Mouse (Mus musculus) limb, embryonic 13.5 days (tissue): ENCODE measurements around the gene Prkca. TPM values are rescaled to one million over a fixed set of nuclear protein-coding genes. Genes with fewer than 3 reads are reported as not detected.

Experiments
- ATAC-seq: fragments of 200-750 bp; cut with Nextera tagmentation; 2 replicates; pipeline ENCODE4 v1.8.0; 2017; ENCODE audit warnings: low read depth, moderate number of reproducible peaks, moderate TSS enrichment; ENCODE audit not compliant: low FRiP score
- H3K27ac ChIP-seq: fragments of 300-500 bp; sonication (generic); 2 replicates; pipeline ENCODE4 v1.5.1; 2015; ENCODE audit warnings: inconsistent platforms, mild to moderate bottlenecking, moderate library complexity
- H3K27me3 ChIP-seq: fragments of 300-500 bp; sonication (generic); 2 replicates; pipeline ENCODE4 v1.6.1; 2015; ENCODE audit warnings: mild to moderate bottlenecking, inconsistent platforms
- H3K36me3 ChIP-seq: fragments of 300-500 bp; sonication (generic); 2 replicates; pipeline ENCODE4 v1.6.1; 2015; ENCODE audit warnings: inconsistent platforms, mild to moderate bottlenecking, moderate library complexity
- H3K4me1 ChIP-seq: fragments of 300-500 bp; sonication (generic); 2 replicates; pipeline ENCODE4 v1.6.1; 2015; ENCODE audit warnings: inconsistent platforms
- H3K4me2 ChIP-seq: fragments of 300-500 bp; sonication (generic); replicated peaks from 2 replicates; pipeline ENCODE4 v1.6.1; 2015; ENCODE audit warnings: inconsistent platforms, mild to moderate bottlenecking, moderate library complexity
- H3K4me3 ChIP-seq: fragments of 300-500 bp; sonication (generic); 2 replicates; pipeline ENCODE4 v1.5.1; 2015; ENCODE audit warnings: moderate library complexity, mild to moderate bottlenecking, inconsistent platforms
- H3K9ac ChIP-seq: fragments of 300-500 bp; sonication (generic); 2 replicates; pipeline ENCODE4 v1.6.1; 2015; ENCODE audit warnings: mild to moderate bottlenecking, inconsistent platforms
- H3K9me3 ChIP-seq: fragments of 300-500 bp; sonication (generic); 2 replicates; pipeline ENCODE4 v1.6.1; 2016; ENCODE audit warnings: inconsistent platforms
- WGBS: fragments of 180-500 bp; shearing (Covaris S2); methylation state at CpG from one replicate; pipeline ENCODE4 v1.1.7; 2015; 5-methylcytosine and 5-hydroxymethylcytosine counted together
- polyA plus RNA-seq: library from polyadenylated mRNA; unstranded; fragments of >200 nt; fragmentation: Nextera tagmentation; extraction: Ambion mirVana; gene quantifications from 2 replicates; pipeline ENCODE4 v1.2.1, GENCODE M21; 2015

Gene Prkca
- polyA plus RNA-seq, 1 experiment from 2014 or later = 7.2 TPM

DNA sequence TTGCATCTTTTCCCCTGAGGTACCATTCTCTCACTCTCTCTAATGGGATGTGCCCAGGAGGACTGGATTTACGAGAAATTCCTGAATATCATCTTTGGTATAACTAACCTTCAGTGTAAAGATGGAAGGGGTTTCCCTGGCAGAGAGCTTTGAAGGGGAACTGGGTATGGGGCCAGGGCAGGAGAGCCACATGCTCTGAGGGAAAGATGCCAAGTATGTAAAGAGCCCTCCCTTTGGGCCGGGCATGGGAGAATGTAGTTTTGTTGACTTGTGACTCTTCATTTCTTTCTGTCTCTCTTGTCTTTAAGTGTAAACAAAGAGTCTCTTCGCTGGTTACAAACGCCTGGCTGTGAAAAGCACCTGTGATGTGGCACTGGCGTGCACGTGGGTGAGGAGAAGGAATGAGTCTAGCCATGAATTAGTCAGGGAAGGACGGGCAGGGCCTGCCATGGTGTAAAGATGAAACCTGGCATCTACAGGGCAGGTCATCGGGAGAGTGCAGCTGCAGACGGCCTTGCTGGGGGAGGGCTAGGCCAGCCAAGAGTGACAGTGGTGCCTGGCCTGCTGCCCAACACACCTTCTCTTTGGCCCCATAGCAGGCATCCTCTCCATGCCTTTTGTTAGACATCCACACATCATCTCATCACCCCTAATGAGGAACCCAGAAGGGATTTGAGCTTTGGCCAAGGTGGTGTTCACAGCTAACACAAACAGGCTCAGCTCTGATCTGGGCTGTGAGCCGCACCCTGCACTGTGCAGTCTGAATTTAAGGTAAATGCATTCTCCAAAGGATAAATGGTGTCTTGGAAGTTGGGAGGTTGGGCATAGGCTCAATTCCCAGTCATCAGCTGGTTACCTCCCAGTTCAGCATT is 388.3 kb downstream of the Prkca start:
- WGBS = 87% methylated on average over 10 of the region's 10 CpGs
- Histone ChIP-seq H3K9me3 (peaks cover 7% of the 10 kb centered on the region; the same call in 1 of the 2 replicates), H3K4me3 (no peak overlapping the region), H3K4me1 (peaks cover 10% of the 10 kb centered on the region; the same call in 1 of the 2 replicates), H3K27me3 (no peaks in the 10 kb centered on the region), H3K27ac (no peak overlapping the region), H3K36me3 (peaks cover 34% of the 10 kb centered on the region), H3K4me2 (no peak overlapping the region), H3K9ac (no peak overlapping the region)
- ATAC-seq = no peak

- H3K27ac ChIP-seq = no peak overlapping the region
- WGBS = 90% methylated on average over 11 of the region's 11 CpGs
Measured at GRCm38 (mm10) chr11:107951431-107951830, 392.3 kb downstream of the Prkca start.

DNA sequence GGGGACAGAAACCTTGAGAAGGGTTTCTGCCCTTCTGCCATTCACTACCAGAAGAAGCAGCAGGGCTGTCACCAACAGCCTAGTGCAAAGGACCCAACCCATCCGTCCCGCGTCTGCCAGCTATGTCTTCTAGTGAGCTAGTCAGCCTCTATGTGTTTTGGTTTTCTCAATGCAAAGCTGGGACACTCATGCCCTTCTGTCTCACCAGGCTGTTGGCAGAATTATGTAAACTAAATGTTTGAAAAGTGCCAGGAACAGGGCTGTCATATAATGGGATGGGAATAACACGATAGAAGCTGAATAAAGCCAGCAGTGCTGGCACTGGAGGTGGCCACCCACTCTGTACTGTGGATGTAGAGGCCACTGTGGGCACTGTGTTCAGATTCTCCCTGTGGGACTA is 393.1 kb downstream of the Prkca start:
- Histone ChIP-seq H3K27ac (no peak overlapping the region), H3K4me2 (no peak overlapping the region), H3K9ac (no peak overlapping the region), H3K4me3 (no peak overlapping the region), H3K9me3 (no peaks in the 10 kb centered on the region), H3K27me3 (no peaks in the 10 kb centered on the region), H3K36me3 (peaks cover 30% of the 10 kb centered on the region), H3K4me1 (no peaks in the 10 kb centered on the region)
- no peak for ATAC-seq
- over 99% methylated on average over 4 of the region's 4 CpGs for WGBS

More at GRCm38 (mm10) chr11:107951431-107951830, 392.3 kb downstream of the Prkca start:
- no peaks in the 10 kb centered on the region for H3K4me1 ChIP-seq
- no peak overlapping the region for H3K9ac ChIP-seq
- H3K36me3 ChIP-seq = peaks cover 28% of the 10 kb centered on the region
- no peaks in the 10 kb centered on the region for H3K9me3 ChIP-seq
- no peak overlapping the region for H3K4me2 ChIP-seq
- no peaks in the 10 kb centered on the region for H3K27me3 ChIP-seq
- no peak overlapping the region for H3K4me3 ChIP-seq
- no peak for ATAC-seq

DNA sequence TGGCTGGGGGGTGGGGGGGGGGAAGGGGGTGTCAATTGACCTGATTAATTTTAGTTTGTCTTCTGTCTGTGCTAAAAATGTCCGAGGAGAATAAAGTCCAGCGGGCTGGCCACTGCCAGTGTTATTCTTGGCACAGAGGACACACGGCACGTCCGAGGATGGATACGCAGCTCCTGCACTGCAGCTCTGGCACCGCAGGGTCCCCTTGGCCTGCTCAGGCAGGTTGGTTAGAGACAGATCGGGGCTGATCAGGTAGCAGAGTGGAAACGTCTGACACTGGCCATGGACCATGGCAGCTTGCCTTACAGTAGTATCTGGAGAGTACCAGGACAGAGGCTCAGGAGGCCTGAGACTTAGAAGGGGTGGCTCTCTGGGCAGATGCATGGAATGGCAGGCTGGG is 393.5 kb downstream of the Prkca start:
- 75% methylated on average over 9 of the region's 9 CpGs for WGBS
- H3K4me1 ChIP-seq = no peaks in the 10 kb centered on the region

GRCm38 (mm10) chr11:107947951-107948350 is 395.8 kb downstream of the Prkca start:
- H3K4me3 ChIP-seq = no peak overlapping the region
- no peak for ATAC-seq
- WGBS = 92% methylated on average over 1 of the region's 1 CpGs
- no peaks in the 10 kb centered on the region for H3K4me1 ChIP-seq
- no peaks in the 10 kb centered on the region for H3K9me3 ChIP-seq
- H3K36me3 ChIP-seq = peaks cover 41% of the 10 kb centered on the region
- H3K9ac ChIP-seq = no peak overlapping the region
- no peaks in the 10 kb centered on the region for H3K27me3 ChIP-seq
- H3K27ac ChIP-seq = no peak overlapping the region
- H3K4me2 ChIP-seq = no peak overlapping the region

More for the DNA sequence above, 393.5 kb downstream of the Prkca start:
- no peaks in the 10 kb centered on the region for H3K27me3 ChIP-seq
- no peak for ATAC-seq
- H3K9me3 ChIP-seq = no peaks in the 10 kb centered on the region
- no peak overlapping the region for H3K9ac ChIP-seq
- no peak overlapping the region for H3K4me2 ChIP-seq
- no peak overlapping the region for H3K4me3 ChIP-seq
- no peak overlapping the region for H3K27ac ChIP-seq
- peaks cover 35% of the 10 kb centered on the region for H3K36me3 ChIP-seq

- no peak for ATAC-seq
- peaks cover 36% of the 10 kb centered on the region for H3K36me3 ChIP-seq
- H3K4me2 ChIP-seq = no peak overlapping the region
- no peaks in the 10 kb centered on the region for H3K9me3 ChIP-seq
- WGBS = 69% methylated on average over 5 of the region's 5 CpGs
- no peak overlapping the region for H3K4me3 ChIP-seq
- no peaks in the 10 kb centered on the region for H3K27me3 ChIP-seq
- H3K4me1 ChIP-seq = no peaks in the 10 kb centered on the region
- no peak overlapping the region for H3K9ac ChIP-seq
- H3K27ac ChIP-seq = no peak overlapping the region
Measured at GRCm38 (mm10) chr11:107946823-107947222, 396.9 kb downstream of the Prkca start.

DNA sequence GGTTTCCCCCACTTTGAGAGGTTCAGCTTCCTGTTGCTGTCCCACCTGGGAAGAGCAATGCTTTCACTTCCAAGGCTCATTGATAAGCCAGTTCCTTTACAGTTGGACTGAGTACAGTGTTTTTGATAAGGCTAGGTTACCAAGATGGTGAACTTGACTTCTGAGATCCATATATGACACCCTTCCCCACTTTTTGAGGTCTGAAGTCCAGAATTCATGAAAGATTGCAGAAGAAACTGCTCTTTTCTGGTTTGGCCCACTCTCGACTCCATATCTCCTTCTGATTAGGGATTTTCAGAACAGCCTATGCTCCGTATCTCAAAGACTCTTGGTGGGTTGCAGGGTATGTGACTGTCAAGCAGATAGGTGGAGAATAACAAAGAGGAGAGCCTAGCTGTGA is 406.8 kb downstream of the Prkca start:
- Histone ChIP-seq H3K4me2 (no peak overlapping the region), H3K27me3 (no peaks in the 10 kb centered on the region), H3K4me3 (no peak overlapping the region), H3K36me3 (peaks cover 31% of the 10 kb centered on the region), H3K27ac (no peak overlapping the region), H3K4me1 (peaks cover 6% of the 10 kb centered on the region; the same call in 1 of the 2 replicates), H3K9ac (no peak overlapping the region), H3K9me3 (peaks cover 16% of the 10 kb centered on the region)
- no peak for ATAC-seq
- 93% methylated on average over 2 of the region's 2 CpGs for WGBS

DNA sequence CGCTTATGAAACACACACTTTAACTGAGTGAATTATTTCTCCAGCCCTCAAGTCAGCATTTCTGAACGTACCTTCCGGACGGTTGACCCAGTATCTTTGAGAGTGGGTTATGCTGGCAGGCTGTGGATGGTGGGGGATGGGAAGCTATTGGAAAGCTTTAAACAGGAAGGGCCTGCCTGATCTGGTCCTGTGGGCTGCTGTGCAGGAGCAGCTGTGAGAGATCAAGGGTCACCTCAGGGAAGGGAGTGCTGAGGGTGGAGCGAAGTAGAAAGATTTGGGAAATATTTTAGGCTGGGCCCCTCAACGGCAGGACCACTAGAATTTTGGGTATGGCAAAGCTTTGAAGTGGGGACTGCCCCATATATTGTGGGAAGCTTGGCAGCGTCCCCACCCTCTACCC is 412.0 kb downstream of the Prkca start:
- peaks cover 13% of the 10 kb centered on the region; the same call in 1 of the 2 replicates for H3K4me1 ChIP-seq
- WGBS = 56% methylated on average over 7 of the region's 7 CpGs
- no peak for ATAC-seq
- no peak overlapping the region for H3K27ac ChIP-seq
- H3K9me3 ChIP-seq = no peaks in the 10 kb centered on the region
- no peak overlapping the region for H3K9ac ChIP-seq
- no peaks in the 10 kb centered on the region for H3K27me3 ChIP-seq
- H3K36me3 ChIP-seq = no peaks in the 10 kb centered on the region
- no peak overlapping the region for H3K4me2 ChIP-seq
- no peak overlapping the region for H3K4me3 ChIP-seq

DNA sequence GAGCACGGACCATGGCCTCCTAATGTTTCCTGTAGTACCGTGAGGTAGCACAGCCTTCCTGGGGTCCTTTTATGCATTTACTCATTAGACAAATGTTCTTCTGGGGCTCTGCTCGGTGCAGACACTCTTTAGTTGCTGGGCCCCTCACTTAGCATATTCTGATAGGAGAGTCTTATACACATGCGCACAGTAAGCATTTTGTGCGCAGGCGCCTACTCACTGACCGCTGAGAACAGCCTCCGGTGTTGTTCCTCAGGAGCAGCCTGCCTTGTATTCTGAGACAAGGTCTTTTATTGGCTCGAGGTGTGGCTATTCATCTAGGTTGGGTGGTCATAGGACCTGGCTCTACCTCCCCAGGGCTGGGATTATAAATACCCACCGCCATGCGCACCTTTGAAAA is 412.4 kb downstream of the Prkca start:
- no peaks in the 10 kb centered on the region for H3K9me3 ChIP-seq
- WGBS = 76% methylated on average over 11 of the region's 11 CpGs
- H3K4me3 ChIP-seq = no peak overlapping the region
- no peaks in the 10 kb centered on the region for H3K27me3 ChIP-seq
- no peak for ATAC-seq
- H3K9ac ChIP-seq = no peak overlapping the region
- H3K27ac ChIP-seq = no peak overlapping the region
- peaks cover 13% of the 10 kb centered on the region; the same call in 1 of the 2 replicates for H3K4me1 ChIP-seq
- H3K4me2 ChIP-seq = no peak overlapping the region
- H3K36me3 ChIP-seq = no peaks in the 10 kb centered on the region

- no peaks in the 10 kb centered on the region for H3K9me3 ChIP-seq
- no peaks in the 10 kb centered on the region for H3K36me3 ChIP-seq
- no peak overlapping the region for H3K9ac ChIP-seq
- H3K4me1 ChIP-seq = 0 out of 2 replicates have a peak, but pooled peaks cover 6% of the 10 kb centered on the region
- 40% methylated on average over 3 of the region's 3 CpGs for whole genome bisulfite sequencing
- H3K4me3 ChIP-seq = no peak overlapping the region
- ATAC-seq = no peak
- H3K27me3 ChIP-seq = no peaks in the 10 kb centered on the region
- no peak overlapping the region for H3K4me2 ChIP-seq
- no peak overlapping the region for H3K27ac ChIP-seq
Measured at GRCm38 (mm10) chr11:107929712-107930111, 414.0 kb downstream of the Prkca start.

GRCm38 (mm10) chr11:107919852-107920508 is 423.7 kb downstream of the Prkca start:
- H3K36me3 ChIP-seq = no peaks in the 10 kb centered on the region
- no peak overlapping the region for H3K4me2 ChIP-seq
- WGBS = 43% methylated on average over 16 of the region's 16 CpGs
- no peak overlapping the region for H3K27ac ChIP-seq
- H3K9me3 ChIP-seq = no peaks in the 10 kb centered on the region
- H3K27me3 ChIP-seq = peaks cover 28% of the 10 kb centered on the region
- ATAC-seq = no peak
- H3K4me1 ChIP-seq = no peaks in the 10 kb centered on the region
- no peak overlapping the region for H3K9ac ChIP-seq
- no peak overlapping the region for H3K4me3 ChIP-seq

- H3K9me3 ChIP-seq = no peaks in the 10 kb centered on the region
- no peak overlapping the region for H3K9ac ChIP-seq
- no peak for ATAC-seq
- H3K4me1 ChIP-seq = no peaks in the 10 kb centered on the region
- H3K4me2 ChIP-seq = no peak overlapping the region
- 67% methylated on average over 9 of the region's 9 CpGs for WGBS
- no peak overlapping the region for H3K4me3 ChIP-seq
- peaks cover 49% of the 10 kb centered on the region for H3K27me3 ChIP-seq
- H3K36me3 ChIP-seq = no peaks in the 10 kb centered on the region
- H3K27ac ChIP-seq = no peak overlapping the region
Measured at GRCm38 (mm10) chr11:107917721-107918235, 425.9 kb downstream of the Prkca start.
